8 mouse cellular contexts compared by ENCODE assay signal in genomic region chr11:97986738-97987465, GRCm38 (mm10). TPM values are rescaled to one million over a fixed set of nuclear protein-coding genes. Genes with fewer than 3 reads are reported as not detected.
DNase-seq lines count a peak whose midpoint lies in the region; ATAC-seq and TF ChIP-seq lines count a peak whose summit lies in the region.

No protein-coding gene starts in this region.

- H3K4me2 ChIP-seq in kidney, embryonic 15.5 days, result peak overlapping the region; percentile 90
- peak overlapping the region; percentile 82 for H3K4me2 ChIP-seq in hindbrain, embryonic 11.5 days (replicated peaks; ENCODE audit: low read depth, low read length)
- peak overlapping the region; percentile 87 for H3K4me2 ChIP-seq in midbrain, embryonic 12.5 days (replicated peaks)

- H3K4me3 ChIP-seq in kidney, embryonic 15.5 days (replicated peaks), result peak overlapping the region; percentile 87
- H3K4me3 ChIP-seq in bone marrow, adult 2 months (replicated peaks; ENCODE audit: control insufficient read depth, low read depth, low read length), result peak overlapping the region; percentile 56
- peak overlapping the region; percentile 92 for H3K4me3 ChIP-seq in hindbrain, embryonic 11.5 days (ENCODE audit: low read depth, low read length)
- peak overlapping the region; percentile 88 for H3K4me3 ChIP-seq in midbrain, embryonic 12.5 days

- H3K4me1 ChIP-seq in kidney, embryonic 15.5 days, result peaks cover 37% of the 10 kb centered on the region
- H3K4me1 ChIP-seq in bone marrow, adult 2 months (ENCODE audit: control insufficient read depth, insufficient read depth, low read length), result peaks cover 2% of the 10 kb centered on the region; the same call in 1 of the 2 replicates
- H3K4me1 ChIP-seq in hindbrain, embryonic 11.5 days (replicated peaks; ENCODE audit: control insufficient read depth, insufficient read depth, low read length), result 0 out of 2 replicates have a peak, but pooled peaks cover 2% of the 10 kb centered on the region
- peaks cover 28% of the 10 kb centered on the region for H3K4me1 ChIP-seq in midbrain, embryonic 12.5 days

- H3K36me3 ChIP-seq in kidney, embryonic 15.5 days, result no peaks in the 10 kb centered on the region
- no peaks in the 10 kb centered on the region for H3K36me3 ChIP-seq in hindbrain, embryonic 11.5 days (ENCODE audit: control insufficient read depth, insufficient read depth, low read length)
- no peaks in the 10 kb centered on the region for H3K36me3 ChIP-seq in midbrain, embryonic 12.5 days

- H3K9ac ChIP-seq in kidney, embryonic 15.5 days, result peak overlapping the region; percentile 51
- no peak overlapping the region for H3K9ac ChIP-seq in hindbrain, embryonic 11.5 days (ENCODE audit: low read depth, low read length)
- peak overlapping the region; percentile 51 for H3K9ac ChIP-seq in midbrain, embryonic 12.5 days (replicated peaks)

- H3K27me3 ChIP-seq in kidney, embryonic 15.5 days, result peaks cover 31% of the 10 kb centered on the region
- H3K27me3 ChIP-seq in hindbrain, embryonic 11.5 days (ENCODE audit: control insufficient read depth, insufficient read depth, low read length), result peaks cover 27% of the 10 kb centered on the region
- peaks cover 54% of the 10 kb centered on the region for H3K27me3 ChIP-seq in midbrain, embryonic 12.5 days

- no peak for TF ChIP-seq CTCF in bone marrow, adult 2 months (IDR thresholded peaks at IDR 0.05; ENCODE audit: control insufficient read depth, insufficient read depth, low read length)

- no peak for DNase-seq in kidney, postnatal 4 days
- no peak for DNase-seq in hindbrain, embryonic 11.5 days (ENCODE audit: low spot score)
- DNase-seq in cerebellum, adult 9-10 months, result no peak
- no peak for DNase-seq in spleen, postnatal 14 days (ENCODE audit: low spot score in 2 of 2)

- ATAC-seq in kidney, embryonic 15.5 days (replicated peaks; ENCODE audit: low FRiP score), result no peak
- no peak for ATAC-seq in hindbrain, embryonic 11.5 days (ENCODE audit: low FRiP score)
- no peak for ATAC-seq in midbrain, embryonic 12.5 days (ENCODE audit: low FRiP score, low read depth)
- no peak for ATAC-seq in monocyte, adult 5-6 weeks (replicated peaks; ENCODE audit: insufficient number of reproducible peaks, low FRiP score, low TSS enrichment, poor library complexity, severe bottlenecking)

- 21% methylated on average over 17 of the region's 17 CpGs for WGBS in kidney, embryonic 15.5 days
- WGBS in bone marrow, adult 2 months, result 29% methylated on average over 17 of the region's 17 CpGs
- WGBS in hindbrain, embryonic 11.5 days, result 34% methylated on average over 11 of the region's 17 CpGs
- WGBS in midbrain, embryonic 12.5 days, result 38% methylated on average over 12 of the region's 17 CpGs

- 0 out of 2 replicates have a peak overlapping the region, but pooled peaks have one; percentile 10 for H3K27ac ChIP-seq in kidney, embryonic 15.5 days
- 0 out of 2 replicates have a peak overlapping the region, but pooled peaks have one; percentile 80 for H3K27ac ChIP-seq in bone marrow, adult 2 months (ENCODE audit: control insufficient read depth, insufficient read depth, low read depth, low read length, poor library complexity)
- H3K27ac ChIP-seq in hindbrain, embryonic 11.5 days (ENCODE audit: low read depth, low read length), result no peak overlapping the region
- no peak overlapping the region for H3K27ac ChIP-seq in midbrain, embryonic 12.5 days (replicated peaks)

- no peaks in the 10 kb centered on the region for H3K9me3 ChIP-seq in kidney, embryonic 15.5 days (replicated peaks)
- no peaks in the 10 kb centered on the region for H3K9me3 ChIP-seq in hindbrain, embryonic 11.5 days (ENCODE audit: control insufficient read depth, low read length)
- H3K9me3 ChIP-seq in midbrain, embryonic 12.5 days, result no peaks in the 10 kb centered on the region

- no peak for TF ChIP-seq POLR2A in bone marrow, adult 2 months (IDR thresholded peaks at IDR 0.05; ENCODE audit: borderline replicate concordance, control insufficient read depth, low read depth, low read length)

RNA-seq across cellular contexts. Expression of gene Plxdc1, which starts 0.7 kb away (rescaled TPM):
- 1.7 and 2.0 TPM in 2 replicates for polyA plus RNA-seq in kidney, embryonic 15.5 days (2015; fragmentation: Nextera tagmentation; extraction: Ambion mirVana)
- 2.0 and 11.9 TPM in 2 replicates for polyA plus RNA-seq in bone marrow, adult 2 months (2011; ENCODE audit: insufficient read depth, insufficient read length, low replicate concordance, missing spikeins)
- 0.18 and 0.28 TPM in 2 replicates for polyA plus RNA-seq in hindbrain, embryonic 11.5 days (2014; fragmentation: Nextera tagmentation; extraction: Ambion mirVana)
- 0.34 and 0.48 TPM in 2 replicates for polyA plus RNA-seq in midbrain, embryonic 12.5 days (2016; fragmentation: Nextera tagmentation; extraction: Ambion mirVana)
- 1.6 to 2.8 TPM (median 2.4 TPM) in 3 replicates for total RNA-seq in monocyte, adult 5-6 weeks (2017)

RNA-seq across cellular contexts. Expression of gene Arl5c, which starts 9.1 kb away (rescaled TPM):
- polyA plus RNA-seq in kidney, embryonic 15.5 days (2015; fragmentation: Nextera tagmentation; extraction: Ambion mirVana), result 9.9 and 10.1 TPM in 2 replicates
- polyA plus RNA-seq in bone marrow, adult 2 months (2011; ENCODE audit: insufficient read depth, insufficient read length, low replicate concordance, missing spikeins), result 33.1 and 47.3 TPM in 2 replicates
- 9.5 and 10.2 TPM in 2 replicates for polyA plus RNA-seq in hindbrain, embryonic 11.5 days (2014; fragmentation: Nextera tagmentation; extraction: Ambion mirVana)
- 6.3 and 7.4 TPM in 2 replicates for polyA plus RNA-seq in midbrain, embryonic 12.5 days (2016; fragmentation: Nextera tagmentation; extraction: Ambion mirVana)
- 67.7 to 97.0 TPM (median 83.6 TPM) in 3 replicates for total RNA-seq in monocyte, adult 5-6 weeks (2017)

RNA-seq across cellular contexts. Expression of gene Cacnb1, which starts 35.9 kb away (rescaled TPM):
- 14.6 and 15.2 TPM in 2 replicates for polyA plus RNA-seq in kidney, embryonic 15.5 days (2015; fragmentation: Nextera tagmentation; extraction: Ambion mirVana)
- polyA plus RNA-seq in bone marrow, adult 2 months (2011; ENCODE audit: insufficient read depth, insufficient read length, low replicate concordance, missing spikeins), result 4.6 and 5.3 TPM in 2 replicates
- 13.1 and 18.3 TPM in 2 replicates for polyA plus RNA-seq in hindbrain, embryonic 11.5 days (2014; fragmentation: Nextera tagmentation; extraction: Ambion mirVana)
- polyA plus RNA-seq in midbrain, embryonic 12.5 days (2016; fragmentation: Nextera tagmentation; extraction: Ambion mirVana), result 34.3 and 35.2 TPM in 2 replicates
- total RNA-seq in monocyte, adult 5-6 weeks (2017), result 1.6 to 3.5 TPM (median 3.3 TPM) in 3 replicates

RNA-seq across cellular contexts. Expression of gene Rpl19, which starts 39.6 kb away (rescaled TPM):
- 1,072 and 1,152 TPM in 2 replicates for polyA plus RNA-seq in kidney, embryonic 15.5 days (2015; fragmentation: Nextera tagmentation; extraction: Ambion mirVana)
- 864 and 1,335 TPM in 2 replicates for polyA plus RNA-seq in bone marrow, adult 2 months (2011; ENCODE audit: insufficient read depth, insufficient read length, low replicate concordance, missing spikeins)
- polyA plus RNA-seq in hindbrain, embryonic 11.5 days (2014; fragmentation: Nextera tagmentation; extraction: Ambion mirVana), result 970 and 990 TPM in 2 replicates
- polyA plus RNA-seq in midbrain, embryonic 12.5 days (2016; fragmentation: Nextera tagmentation; extraction: Ambion mirVana), result 741 and 746 TPM in 2 replicates
- 1,171 to 1,260 TPM (median 1,185 TPM) in 3 replicates for total RNA-seq in monocyte, adult 5-6 weeks (2017)

Comparison
In these comparisons a context has a peak if more than half of its experiments do, and no peak if none do; other contexts are left out.
1. H3K27ac ChIP-seq: peak in kidney, embryonic 15.5 days (single experiment) and bone marrow, adult 2 months (single experiment); none in hindbrain, embryonic 11.5 days (single experiment) and midbrain, embryonic 12.5 days (single experiment).
2. Peak in every context shown above with its lines, with median percentiles within 50 percentile points of each other: H3K4me2 ChIP-seq and H3K4me3 ChIP-seq.